Mouse (Mus musculus) left cerebral cortex, postnatal 25 days (tissue): Measurements from ENCODE around the gene Rpa1. TPM values are rescaled to one million over a fixed set of nuclear protein-coding genes. Genes with fewer than 3 reads are reported as not detected.
"Not testable (repeated sequence)": the region's sequence is repeated elsewhere in the genome, so short reads cannot be mapped to it uniquely, and the experiment has no call there.

ENCODE experiments used
- DNase-seq, 2 experiments: peaks; one replicate each; pipeline ENCODE4 v3.0.0; 2022; ENCODE audit warnings: low spot score in 2 of 2, mixed read lengths in 1 of 2
- intact Hi-C: fragments of 180-260 bp; cut with DNase I; formaldehyde crosslinking; loops from one replicate; pipeline ENCODE4 v1.15.1; 2025
- total RNA-seq, 2 experiments: library from RNA; stranded (reverse); gene quantifications; 2 replicates each; pipeline ENCODE4 v1.2.3; 2021

Gene Rpa1
- 10 to 100 TPM; 44.2 to 46.9 TPM for total RNA-seq

DNA sequence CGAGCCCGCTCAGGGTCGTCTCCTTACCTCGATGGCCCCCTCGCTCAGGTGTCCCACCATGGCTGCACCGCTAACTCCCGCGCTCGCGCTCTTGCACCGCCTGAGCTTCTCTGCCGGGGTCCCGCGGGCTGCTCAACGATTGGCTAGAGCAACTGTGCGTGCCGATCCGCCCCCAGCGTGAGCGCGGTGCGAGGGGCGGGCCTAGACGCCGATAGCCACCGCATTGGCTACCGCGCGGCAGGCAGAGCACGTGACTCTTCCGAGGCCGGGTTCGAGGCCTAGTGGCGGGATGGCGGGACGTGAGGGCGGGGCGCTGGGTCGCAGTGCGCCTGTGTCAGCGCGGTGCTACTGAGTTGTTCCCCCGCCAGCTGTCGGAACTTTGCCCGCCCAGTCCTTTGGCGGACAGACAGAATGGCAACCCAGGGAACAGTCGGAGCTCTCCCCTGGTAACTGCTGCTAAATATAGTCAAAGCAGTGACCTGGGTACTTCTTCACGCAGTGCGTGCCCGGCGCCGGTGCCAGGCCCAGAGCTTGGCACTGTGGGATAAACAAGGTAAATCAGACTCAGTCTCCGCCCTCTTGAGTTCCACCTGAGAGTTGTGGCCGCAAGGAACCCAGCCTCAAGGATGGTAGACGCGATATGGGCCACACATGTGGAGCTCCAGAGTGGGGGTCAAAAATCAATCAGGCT is at the start of gene Rpa1, which contains the start of gene Smyd4:
Rpa1 (minus strand) TSS at position 126 of the 691 bp plus-strand sequence.
Smyd4 (plus strand) TSS at position 235 of the 691 bp plus-strand sequence.
- intact Hi-C loops = no loop called here
- peak; percentile 97 for DNase-seq

DNA sequence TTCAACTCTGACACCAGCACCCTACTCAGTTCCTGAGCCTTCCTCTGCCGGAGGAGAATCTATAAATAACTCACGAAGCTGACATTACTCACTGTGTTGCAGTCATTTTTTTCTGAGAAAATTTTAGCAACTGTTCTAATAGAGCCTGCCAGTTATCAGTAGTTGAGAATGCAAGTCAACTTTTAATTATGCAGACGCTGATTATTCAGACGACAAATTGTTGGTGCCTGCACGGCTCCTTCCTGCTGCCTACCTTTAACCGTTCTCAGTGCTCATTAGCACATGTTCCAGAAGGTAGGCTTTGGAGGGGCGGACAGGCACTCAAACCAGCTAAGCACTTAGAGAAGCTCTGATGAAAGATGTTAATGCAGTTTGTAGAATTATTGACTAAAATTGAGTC is 49.3 kb upstream of the Rpa1 start:
- DNase-seq = peak in 1 of 2 experiments; percentile 26
- intact Hi-C loops = no loop called here

GRCm38 (mm10) chr11:75395611-75396010 is 47.5 kb upstream of the Rpa1 start:
- DNase-seq = no peak
- intact Hi-C loops = no loop called here

GRCm38 (mm10) chr11:75383529-75383928 is 35.4 kb upstream of the Rpa1 start:
- intact Hi-C loops = not testable (repeated sequence)
- DNase-seq = peak in 1 of 2 experiments; percentile 33

DNA sequence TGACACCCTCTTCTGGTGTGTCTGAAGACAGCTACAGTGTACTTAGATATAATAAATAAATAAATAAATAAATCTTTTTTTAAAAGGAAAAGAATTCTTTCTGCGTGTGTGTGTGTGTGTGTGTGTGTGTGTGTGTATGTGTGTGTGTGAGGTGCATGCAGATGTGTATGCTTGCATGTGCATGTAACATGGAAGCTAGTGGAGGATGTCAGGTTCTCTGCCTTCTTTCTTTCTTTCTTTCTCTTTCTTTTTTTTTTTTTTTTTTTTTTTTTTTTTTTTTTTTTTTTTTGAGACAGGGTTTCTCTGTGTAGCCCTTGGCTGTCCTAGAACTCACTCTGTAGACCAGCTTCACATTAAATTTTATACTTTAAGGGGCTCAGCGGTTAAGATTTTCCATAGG is 30.7 kb upstream of the Rpa1 start:
- intact Hi-C loops, DNase-seq: not testable (repeated sequence)

DNA sequence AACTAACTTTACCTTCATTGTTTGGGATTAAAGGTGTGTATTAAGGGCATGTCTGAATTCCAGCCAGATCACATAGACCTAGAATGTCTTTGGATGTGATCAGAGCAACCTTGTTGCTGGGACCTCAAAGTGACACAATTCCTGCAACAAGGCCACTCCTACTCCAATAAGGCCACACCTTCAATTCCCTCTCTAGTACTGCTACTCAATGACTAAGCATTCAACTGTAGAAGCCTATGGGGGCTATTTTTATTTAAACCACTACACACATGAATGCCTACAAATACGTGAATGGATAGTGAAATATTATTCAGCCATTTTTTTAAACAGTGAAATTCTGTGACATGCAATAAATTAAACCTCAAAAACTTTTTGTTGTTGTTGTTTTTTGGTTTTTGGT is 29.0 kb upstream of the Rpa1 start:
- intact Hi-C loops = no loop called here
- no peak for DNase-seq

GRCm38 (mm10) chr11:75355475-75355874 is 7.4 kb upstream of the Rpa1 start:
- no peak for DNase-seq
- intact Hi-C loops = no loop called here

- DNase-seq = no peak
- intact Hi-C loops = no loop called here
Observed at GRCm38 (mm10) chr11:75351225-75351624, 3.1 kb upstream of the Rpa1 start.

DNA sequence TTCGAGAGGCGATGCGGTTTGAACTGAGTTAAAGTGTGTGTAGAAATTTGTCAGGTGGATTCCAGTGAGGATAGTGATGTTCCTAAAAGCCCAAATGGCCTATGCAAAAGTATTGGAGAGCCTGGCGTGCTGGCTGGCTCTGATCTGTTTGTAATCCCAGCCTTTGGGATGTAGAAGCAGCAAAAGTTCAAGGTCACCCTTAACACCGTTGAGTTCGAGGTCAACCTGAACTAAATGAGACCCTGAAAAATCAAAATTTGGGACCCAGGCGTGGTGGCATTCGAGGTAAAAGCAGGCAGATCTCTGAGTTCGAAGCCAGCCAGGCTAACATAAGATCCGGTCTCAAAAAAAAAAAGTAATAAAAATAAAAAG is 752 bp upstream of the Rpa1 start:
- intact Hi-C loops = no loop called here

DNA sequence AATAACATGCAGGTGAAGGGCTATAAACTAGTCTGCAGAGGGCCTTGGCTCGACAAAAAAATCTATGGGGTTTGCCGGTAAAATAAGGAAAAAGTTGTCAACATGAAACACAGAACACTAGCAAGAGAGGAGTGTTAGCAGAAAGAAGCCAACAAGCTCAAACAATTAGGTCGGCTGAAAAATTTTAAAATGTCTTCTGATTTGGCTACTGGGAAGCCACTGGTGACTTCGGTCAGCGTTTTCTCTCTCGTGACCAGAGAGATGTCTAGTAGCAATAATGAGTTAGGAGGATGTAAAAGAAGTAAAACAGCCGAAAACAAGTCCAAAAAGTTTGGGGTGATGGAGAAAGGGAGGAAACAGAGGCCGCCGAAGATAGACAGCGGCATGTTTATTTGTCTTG is 528 bp downstream of the Rpa1 start:
- intact Hi-C loops = no loop called here
- DNase-seq = no peak

More for the DNA sequence above, 752 bp upstream of the Rpa1 start:
- no peak for DNase-seq

DNA sequence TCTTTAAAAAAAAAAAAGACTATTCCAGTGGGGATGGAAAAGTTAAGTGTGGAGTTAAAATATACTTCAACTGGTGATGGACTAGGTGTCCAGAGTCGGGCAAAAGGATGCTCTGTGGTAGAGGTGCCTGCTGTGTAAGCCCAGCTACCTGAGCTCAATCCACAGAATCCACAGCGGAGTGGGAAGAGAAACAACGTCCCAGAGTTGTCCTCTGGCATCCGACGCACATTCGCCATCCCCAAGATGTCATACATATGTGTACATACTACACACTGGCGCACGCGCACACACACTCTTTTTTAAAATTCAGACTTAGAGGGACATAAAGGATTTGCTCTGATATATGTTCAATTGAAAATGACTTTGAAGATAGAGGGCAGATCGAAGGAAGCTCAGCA is 937 bp downstream of the Rpa1 start:
- no peak for DNase-seq
- intact Hi-C loops = no loop called here

GRCm38 (mm10) chr11:75346556-75347187 is 1.5 kb downstream of the Rpa1 start:
- intact Hi-C loops = no loop called here

DNA sequence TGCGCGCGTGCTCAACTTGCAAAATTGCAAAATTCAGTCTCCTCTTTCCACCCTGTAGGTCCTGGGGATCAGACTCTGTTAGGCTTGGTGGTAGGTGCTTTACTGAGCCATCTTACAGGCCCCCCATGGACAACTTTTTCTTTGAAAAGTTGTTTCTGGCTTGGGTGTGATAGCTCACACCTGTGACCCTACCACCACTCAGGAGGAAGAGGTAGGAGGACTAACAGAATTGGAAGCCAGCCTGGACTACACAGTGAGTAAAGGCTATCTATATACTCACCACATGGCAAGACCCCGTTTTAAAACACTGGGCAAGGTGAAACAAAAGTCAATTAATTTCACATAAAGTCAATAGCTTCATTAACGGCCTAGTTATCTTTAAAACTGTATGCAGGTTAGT is 3.4 kb downstream of the Rpa1 start:
- intact Hi-C loops = no loop called here
- no peak for DNase-seq

More at GRCm38 (mm10) chr11:75346556-75347187, 1.5 kb downstream of the Rpa1 start:
- no peak for DNase-seq

GRCm38 (mm10) chr11:75344163-75344562 is 4.0 kb downstream of the Rpa1 start:
- intact Hi-C loops = no loop called here
- no peak for DNase-seq

DNA sequence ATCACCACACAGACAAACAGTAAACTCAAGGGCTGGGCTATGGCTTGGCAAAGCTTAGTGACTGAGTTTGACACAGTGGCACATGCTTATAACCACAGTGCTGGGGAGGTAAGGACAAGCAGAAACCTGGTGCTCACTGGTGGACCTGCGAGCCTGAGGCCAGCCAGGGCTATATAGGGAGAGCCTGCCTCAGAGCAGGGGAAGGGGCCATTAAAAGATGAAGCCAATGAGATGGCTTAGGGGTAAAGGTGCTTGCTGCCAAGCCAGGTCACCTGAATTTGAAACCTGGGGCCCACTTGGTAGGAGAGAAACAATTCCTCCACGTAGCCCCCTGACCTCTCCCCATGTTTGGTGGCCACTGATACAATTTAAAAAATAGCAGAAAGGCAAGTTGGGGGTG is 5.0 kb downstream of the Rpa1 start:
- intact Hi-C loops = no loop called here
- DNase-seq = no peak

DNA sequence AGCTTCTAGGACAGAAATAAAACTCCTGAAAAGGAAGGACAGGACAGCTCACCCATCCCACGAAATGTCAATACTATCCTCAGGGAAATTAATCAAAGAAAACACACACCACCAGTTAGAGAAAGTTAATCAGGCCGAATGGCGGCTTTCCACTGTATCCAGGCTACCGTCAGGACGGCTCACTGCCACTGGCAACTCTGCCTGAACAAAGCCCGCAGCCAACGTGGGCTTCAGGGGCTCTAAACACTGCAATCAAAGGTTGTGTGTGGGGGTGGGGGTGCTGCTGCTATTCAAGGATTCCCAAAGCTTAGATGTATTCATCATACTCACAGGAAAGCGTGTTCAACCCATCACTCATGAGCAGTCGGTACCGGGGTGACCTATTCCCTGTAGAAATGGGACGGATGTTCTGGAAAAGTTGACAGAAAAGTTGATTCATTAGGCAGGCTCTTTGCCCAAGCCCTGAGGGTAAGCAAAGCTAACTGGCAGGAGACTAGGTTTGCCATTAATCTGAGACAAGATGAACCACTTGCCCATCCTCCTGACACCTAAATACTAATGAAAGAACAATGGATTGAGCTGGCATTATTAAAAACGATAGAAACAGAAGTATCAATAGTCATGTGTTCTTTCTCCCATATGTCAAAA is 7.3 kb downstream of the Rpa1 start:
- DNase-seq = no peak
- intact Hi-C loops = no loop called here

GRCm38 (mm10) chr11:75340076-75340475 is 8.0 kb downstream of the Rpa1 start:
- DNase-seq = no peak
- intact Hi-C loops = no loop called here

DNA sequence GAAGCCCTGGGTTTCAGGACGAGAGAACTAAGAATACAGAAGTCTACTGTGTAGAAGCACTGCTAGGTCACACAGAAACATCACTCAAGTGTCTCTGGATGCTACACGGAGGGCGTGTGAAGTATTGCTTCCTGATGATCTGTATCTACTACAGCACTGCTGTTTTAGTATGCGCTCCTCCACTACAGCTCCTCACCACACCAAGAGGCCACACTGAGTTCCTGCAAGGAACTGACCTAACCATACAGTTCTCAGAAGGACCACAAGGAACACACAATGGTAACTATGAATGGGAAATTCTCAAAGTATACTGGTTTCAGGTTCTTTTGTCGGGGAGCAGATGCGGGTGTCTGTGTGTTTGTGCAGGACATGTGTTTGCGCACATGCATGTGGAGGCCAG is 10.9 kb downstream of the Rpa1 start:
- DNase-seq = no peak
- intact Hi-C loops = no loop called here

DNA sequence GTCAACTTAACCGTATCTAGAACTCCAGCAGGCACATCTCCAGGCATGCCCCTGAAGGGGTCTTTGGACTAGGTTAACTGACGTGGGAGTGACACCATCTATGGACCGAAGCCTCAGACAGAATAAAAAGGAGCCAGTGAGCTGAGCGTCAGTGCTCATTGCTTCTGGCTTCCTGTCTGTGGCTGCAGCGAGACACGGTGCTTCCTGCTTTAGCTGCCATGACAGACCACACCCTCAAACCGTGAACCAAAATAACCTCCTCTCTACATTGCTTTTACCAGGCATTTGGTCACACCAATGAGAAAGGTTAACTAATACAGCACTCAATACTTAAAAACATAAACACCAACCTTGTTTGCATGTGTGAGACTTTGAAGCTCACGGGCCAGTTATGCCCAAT is 11.4 kb downstream of the Rpa1 start:
- intact Hi-C loops = no loop called here
- DNase-seq = no peak

DNA sequence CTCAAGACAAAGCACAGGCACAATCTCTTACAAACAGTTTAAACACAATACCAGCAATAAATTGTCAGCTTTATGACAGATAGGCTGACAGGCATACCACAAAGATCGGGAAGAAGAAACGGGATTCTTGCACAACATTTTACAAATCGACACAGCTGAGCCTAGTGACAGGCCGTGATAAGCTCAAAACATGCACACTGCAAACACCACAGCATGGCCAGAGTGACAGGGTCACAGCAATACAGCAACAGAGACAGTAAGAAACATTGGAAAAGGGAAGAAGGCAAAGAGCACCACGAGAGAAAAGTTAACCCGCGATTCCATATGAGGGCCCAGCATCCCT is 22.2 kb downstream of the Rpa1 start:
- intact Hi-C loops = no loop called here

More for the DNA sequence above, 22.2 kb downstream of the Rpa1 start:
- DNase-seq = no peak
